Mouse (Mus musculus): ENCODE data around the gene Nsf.

Nsf gene

DNA sequence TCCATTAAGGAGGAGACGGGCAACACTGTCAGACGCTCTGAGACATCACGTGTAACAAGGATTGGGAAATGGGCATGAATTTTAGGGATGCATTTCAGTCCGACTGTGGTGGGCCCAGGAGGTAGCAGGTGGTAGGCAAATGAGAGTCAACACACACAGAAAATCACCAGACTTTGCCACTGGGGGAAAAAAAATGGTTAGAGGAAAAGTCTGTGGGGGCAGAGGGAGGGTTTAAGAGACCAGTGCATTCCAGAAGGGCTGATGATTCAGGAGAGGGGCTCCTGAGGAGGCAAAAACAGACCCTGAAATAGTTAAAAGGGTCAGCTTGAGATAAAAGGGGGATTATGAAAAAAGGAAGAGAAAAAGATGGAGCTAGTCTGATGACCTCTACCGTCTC lies 1.2 kb downstream of the Nsf start:
- in situ Hi-C loops (cut with MboI; ENCODE audit: low pct_unique_long_range_greater_than_20kb in 1 of 2, low sequenced_read_pairs in 2 of 2, unreplicated experiment in 1 of 2) = no loop called here

DNA sequence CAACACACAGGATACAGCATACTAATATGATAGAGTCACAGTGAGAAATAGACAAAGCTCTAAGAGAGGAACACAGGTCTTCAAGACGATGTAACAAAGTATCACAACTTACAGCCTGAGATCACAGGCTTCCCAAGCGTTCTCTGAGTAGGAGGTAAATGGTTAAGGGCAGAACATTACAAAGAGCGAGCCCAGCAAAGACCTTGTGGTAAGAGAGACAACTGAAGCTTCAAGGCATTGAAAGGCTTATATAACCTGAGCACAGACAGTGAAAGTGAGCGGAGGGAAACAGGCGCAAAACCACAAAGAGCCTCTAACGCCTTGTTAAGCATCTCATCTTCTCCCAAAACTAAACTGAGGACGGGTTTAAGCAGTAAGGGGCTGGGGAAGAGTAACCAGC lies 2.8 kb downstream of the Nsf start:
- in situ Hi-C loops (cut with MboI; ENCODE audit: low pct_unique_long_range_greater_than_20kb in 1 of 2, low sequenced_read_pairs in 2 of 2, unreplicated experiment in 1 of 2) = no loop called here

DNA sequence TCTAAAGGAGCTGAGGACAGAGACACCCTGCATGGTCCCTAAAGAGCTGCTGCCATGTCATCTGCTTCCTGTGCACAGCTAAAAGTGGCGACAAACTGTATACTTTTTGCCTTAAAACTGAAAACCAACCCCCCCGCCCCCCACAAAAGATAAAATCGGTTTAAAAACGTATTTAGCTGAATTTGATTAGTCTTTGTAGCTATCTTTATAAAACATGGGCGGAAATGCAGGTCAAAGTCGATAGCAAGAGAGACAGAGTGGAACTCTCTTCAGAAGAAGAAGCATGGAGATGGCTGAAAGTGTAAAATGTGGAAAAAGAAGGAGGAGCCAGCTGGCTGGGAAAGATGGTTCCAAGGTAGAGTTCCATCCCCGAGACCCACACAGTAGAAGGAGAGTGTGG lies 4.9 kb downstream of the Nsf start:
- in situ Hi-C loops (cut with MboI; ENCODE audit: low pct_unique_long_range_greater_than_20kb in 1 of 2, low sequenced_read_pairs in 2 of 2, unreplicated experiment in 1 of 2) = no loop called here

DNA sequence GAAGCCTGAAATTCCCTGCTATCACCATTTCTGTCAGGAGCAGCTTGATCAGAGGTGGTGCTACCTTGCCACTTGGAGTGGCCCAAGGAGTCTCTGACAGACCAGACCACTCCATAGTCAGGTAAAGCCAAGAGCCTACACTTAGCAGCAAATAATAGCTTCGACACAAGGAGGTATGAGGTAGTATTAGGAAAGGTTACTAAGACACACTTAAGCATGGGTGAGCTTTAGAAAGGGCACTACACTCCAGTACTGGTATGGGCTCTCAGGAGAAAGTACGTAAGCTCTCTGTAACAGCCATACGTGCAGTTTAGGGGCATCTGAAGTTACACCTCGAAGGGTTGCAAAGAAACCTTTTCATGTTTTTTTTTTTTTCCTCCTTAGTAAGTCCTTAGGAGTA lies 11.1 kb downstream of the Nsf start:
- in situ Hi-C loops (cut with MboI; ENCODE audit: low pct_unique_long_range_greater_than_20kb in 1 of 2, low sequenced_read_pairs in 2 of 2, unreplicated experiment in 1 of 2) = no loop called here

DNA sequence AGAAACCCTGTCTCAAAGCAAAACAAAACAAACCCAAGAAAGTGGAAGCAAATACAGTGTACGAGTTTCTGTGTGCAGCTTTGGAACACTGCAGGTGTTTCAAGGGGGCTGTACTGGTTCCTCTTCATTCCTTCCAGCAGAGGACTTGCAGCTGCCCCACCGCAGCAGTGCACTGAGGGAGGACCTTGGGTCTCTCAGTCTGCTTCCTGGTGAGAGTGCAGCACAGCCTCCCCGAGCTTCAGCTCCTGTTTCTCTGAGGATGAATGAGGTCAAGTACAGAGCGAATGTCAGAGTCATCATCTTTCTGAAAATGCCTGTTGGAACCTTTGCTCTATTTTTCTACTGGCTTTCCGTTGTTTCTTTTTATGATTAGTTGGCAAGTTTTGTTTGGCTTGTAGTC lies 12.5 kb downstream of the Nsf start:
- in situ Hi-C loops (cut with MboI; ENCODE audit: low pct_unique_long_range_greater_than_20kb in 1 of 2, low sequenced_read_pairs in 2 of 2, unreplicated experiment in 1 of 2) = no loop called here

DNA sequence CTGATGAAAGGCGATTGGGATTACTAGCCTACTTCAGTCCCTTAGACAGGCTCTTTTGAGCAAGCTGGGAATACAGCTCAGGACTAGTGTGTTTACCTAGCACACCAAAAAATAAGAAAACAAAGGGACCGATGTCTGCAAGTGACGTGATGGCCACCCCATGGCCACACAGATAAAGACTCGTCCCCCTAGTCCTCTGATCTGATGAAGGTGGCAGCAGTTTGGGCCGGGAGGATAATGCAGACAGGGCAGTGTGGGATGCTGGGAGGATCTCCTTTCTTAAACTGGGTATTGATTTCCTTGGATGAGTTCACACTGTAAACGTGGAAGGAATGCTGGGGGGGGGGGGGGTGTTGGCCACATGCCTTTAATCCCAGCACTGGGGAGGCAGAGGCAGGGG lies 13.0 kb downstream of the Nsf start:
- in situ Hi-C loops (cut with MboI; ENCODE audit: low pct_unique_long_range_greater_than_20kb in 1 of 2, low sequenced_read_pairs in 2 of 2, unreplicated experiment in 1 of 2) = no loop called here

DNA sequence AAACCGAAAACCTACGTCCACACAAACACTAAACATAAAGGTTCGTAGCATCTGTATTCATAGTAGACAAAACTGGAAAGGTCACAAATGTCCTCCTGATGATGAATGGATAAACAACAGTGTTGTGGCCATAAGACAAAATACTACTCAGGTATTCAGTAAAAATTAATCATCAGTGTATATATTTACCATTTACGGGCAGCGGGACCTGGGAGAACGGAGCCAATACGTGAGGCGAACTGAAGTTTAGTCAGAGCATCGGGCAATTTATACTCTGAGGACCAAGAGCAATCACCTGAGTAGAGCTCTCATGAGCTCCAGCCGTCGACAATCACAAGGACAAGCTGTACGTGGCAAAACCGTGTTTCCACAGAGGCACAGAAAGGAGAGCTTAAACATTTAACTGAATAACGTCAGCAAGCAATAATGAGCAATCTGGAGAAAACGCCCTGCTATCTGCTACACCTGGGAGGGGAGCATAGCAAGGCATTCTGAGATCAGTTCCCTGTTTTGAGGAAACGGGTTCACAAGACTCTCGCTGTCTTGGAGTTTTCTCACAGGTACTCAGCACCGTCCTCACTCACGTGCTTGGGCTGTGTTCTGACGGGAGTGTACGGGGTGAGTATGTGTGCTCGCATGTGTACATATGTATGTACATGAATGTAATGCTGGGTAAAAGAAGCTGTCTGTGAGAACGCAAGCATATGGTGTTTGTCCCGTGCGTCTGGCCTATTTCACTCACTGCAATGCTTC lies 15.7 kb downstream of the Nsf start:
- in situ Hi-C loops (cut with MboI; ENCODE audit: low pct_unique_long_range_greater_than_20kb in 1 of 2, low sequenced_read_pairs in 2 of 2, unreplicated experiment in 1 of 2) = no loop called here

DNA sequence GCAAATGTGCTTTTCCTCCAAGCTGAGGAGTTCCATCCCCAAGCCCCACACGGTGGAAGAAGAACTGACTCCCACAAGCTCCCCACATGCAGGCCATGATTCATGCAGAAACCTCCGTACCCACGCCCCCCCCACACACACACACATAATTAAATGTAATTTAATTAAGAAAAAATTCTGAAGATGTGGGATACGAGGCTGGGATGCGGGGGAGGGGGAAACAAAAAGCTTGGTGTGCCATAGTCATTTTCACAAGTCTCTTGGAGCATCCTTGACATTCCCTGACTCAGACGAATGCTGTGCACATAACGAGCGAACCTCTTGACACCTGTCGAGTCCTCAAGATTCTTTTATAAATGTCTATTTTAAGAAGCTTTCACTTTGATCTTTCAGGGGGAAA lies 16.4 kb downstream of the Nsf start:
- in situ Hi-C loops (cut with MboI; ENCODE audit: low pct_unique_long_range_greater_than_20kb in 1 of 2, low sequenced_read_pairs in 2 of 2, unreplicated experiment in 1 of 2) = no loop called here

DNA sequence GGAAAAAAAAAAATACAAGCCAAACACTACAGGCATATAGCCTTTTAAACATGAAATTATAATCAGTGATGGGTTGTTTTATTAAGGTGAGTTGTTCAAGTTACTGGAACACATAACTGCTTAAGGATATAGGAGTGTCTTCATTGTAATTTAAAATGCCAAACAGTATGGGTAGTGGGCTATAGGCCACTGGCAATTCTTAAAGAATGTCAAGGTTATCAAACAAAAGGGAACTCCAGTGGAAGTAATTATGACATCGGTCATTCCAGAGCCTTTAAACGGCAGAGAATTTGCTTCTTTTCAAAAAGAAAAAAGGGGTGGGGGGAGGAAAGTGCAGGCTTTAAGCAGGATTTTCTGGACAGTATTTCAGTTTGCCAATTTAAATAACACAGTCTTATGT lies 18.1 kb downstream of the Nsf start:
- in situ Hi-C loops (cut with MboI; ENCODE audit: low pct_unique_long_range_greater_than_20kb in 1 of 2, low sequenced_read_pairs in 2 of 2, unreplicated experiment in 1 of 2) = no loop called here

DNA sequence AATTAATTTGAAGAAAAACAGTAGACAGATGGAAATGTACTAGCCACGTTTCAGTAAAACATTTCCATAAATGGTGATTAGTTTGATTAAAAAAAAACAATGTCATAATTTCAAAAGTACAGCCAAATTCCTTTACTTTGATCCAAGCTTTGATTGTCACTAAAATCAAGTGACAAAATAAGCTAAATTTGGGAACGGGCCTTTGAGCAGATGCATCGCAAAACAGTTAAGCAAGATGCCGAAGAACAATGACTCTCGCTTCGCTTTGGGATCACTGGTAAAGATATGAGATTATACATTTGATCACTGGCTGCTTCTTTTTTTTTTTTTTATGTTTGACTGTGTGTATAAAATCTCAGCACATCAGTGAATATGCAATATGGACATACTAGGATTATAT lies 20.0 kb downstream of the Nsf start:
- in situ Hi-C loops (cut with MboI; ENCODE audit: low pct_unique_long_range_greater_than_20kb in 1 of 2, low sequenced_read_pairs in 2 of 2, unreplicated experiment in 1 of 2) = no loop called here

DNA sequence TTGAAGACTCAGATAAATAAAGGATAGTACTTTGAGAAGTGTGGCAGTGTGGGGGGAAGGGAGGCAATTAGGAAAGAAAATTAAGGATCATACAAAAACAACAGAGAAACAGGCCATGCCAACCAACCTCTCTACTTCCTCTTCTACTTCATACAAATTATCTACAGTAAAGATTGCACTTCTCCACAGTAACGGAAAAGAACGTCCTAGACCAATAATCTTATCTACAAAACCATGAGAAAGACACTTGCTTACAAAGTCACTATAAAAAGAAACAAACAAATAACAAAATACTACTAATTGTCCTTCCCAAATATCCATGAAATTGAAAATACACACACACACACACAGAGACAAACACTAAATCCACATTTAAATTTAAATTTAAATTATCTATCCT lies 29.9 kb downstream of the Nsf start:
- in situ Hi-C loops (cut with MboI; ENCODE audit: low pct_unique_long_range_greater_than_20kb in 1 of 2, low sequenced_read_pairs in 2 of 2, unreplicated experiment in 1 of 2) = no loop called here

DNA sequence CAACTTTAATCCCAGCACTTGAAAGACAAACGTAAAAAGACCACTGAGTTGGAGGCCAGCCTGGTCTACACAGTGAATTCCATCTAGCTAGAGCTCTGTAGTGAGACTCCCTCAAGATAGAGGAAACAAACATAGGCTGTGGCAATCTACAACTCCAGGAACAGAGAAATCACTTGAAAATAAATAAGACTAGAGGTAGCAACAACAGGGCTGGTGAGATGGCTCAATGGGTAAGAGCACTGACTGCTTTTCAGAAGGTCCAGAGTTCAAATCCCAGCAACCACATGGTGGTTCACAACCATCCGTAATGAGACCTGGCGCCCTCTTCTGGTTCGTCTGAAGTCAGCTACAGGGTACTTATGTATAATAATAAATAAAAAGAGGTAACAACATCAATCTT lies 30.6 kb downstream of the Nsf start:
- in situ Hi-C loops (cut with MboI; ENCODE audit: low pct_unique_long_range_greater_than_20kb in 1 of 2, low sequenced_read_pairs in 2 of 2, unreplicated experiment in 1 of 2) = no loop called here

DNA sequence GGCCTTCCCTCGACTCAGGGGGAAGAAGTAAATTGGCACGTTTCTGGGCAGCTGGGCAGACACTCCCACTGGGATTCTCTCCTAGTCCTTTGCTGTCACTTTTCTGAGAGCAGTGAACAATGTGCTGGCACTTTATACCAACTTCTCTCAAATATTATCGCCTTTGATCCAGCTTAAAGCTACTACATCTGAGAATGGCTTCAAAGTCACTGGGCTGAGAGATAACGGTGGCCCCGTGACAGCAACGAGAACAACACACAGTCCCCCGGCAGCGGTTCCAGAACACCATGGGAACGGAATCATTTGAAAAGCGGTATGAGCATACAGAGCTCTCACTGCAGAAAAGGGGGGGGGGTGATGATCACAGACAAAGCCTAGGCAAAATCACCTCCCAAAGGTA lies 31.0 kb downstream of the Nsf start:
- in situ Hi-C loops (cut with MboI; ENCODE audit: low pct_unique_long_range_greater_than_20kb in 1 of 2, low sequenced_read_pairs in 2 of 2, unreplicated experiment in 1 of 2) = no loop called here

DNA sequence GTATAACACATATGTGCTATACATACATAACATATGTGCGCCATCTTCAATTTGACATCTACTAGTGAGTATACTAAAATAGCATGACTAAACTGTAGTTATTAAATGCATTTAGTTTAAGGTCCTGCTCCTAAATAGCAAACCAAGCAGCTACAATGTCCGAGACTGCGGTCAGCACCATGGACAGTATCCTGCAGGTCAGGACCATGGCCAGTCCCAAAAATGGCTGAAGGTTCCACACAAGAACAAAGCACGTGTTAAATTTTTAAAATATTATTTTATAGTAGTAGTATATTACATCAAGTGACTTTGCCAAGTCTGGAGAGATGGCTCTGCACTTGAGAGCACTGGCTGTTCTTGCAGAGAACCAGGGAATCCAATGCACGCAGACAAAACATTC lies 33.2 kb downstream of the Nsf start:
- in situ Hi-C loops (cut with MboI; ENCODE audit: low pct_unique_long_range_greater_than_20kb in 1 of 2, low sequenced_read_pairs in 2 of 2, unreplicated experiment in 1 of 2) = no loop called here

DNA sequence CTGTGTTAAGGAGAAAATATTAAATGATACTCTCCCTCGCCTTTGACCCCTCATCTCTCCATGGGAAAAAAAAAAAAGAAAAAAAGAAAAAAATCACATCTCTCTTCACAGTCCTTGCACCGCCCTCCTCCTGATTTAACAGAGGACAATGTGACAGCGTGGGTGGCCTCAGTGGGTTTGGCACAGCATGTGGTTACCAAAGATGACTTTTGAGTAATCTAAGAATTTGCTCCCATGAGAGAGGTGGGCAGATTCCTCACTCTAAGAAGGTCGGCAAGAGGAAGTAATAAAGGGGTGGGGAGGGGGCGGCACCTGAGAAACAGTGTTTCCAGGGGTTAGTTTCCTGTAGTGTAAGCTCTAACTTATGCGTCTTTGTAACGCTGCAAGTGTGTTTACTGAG lies 37.0 kb downstream of the Nsf start:
- in situ Hi-C loops (cut with MboI; ENCODE audit: low pct_unique_long_range_greater_than_20kb in 1 of 2, low sequenced_read_pairs in 2 of 2, unreplicated experiment in 1 of 2) = no loop called here

DNA sequence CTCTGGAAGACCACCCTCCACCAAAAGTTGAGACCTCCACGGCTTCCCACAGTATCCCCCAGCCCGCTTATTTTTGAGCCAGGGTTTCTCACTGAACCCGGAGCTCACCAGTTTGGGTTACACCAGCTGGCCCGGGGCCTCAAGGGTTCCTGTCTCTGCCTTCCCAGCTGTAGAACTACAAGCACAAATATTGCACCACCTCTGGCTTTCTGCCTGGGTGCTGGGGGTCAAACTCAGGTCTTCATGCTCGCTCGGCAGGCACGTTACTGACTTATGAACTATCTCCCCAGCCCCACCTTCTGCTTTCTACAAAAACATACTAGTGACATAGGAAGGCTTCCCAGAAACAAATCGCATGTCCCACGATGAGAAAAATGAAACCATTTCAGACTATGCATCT lies 38.2 kb downstream of the Nsf start:
- in situ Hi-C loops (cut with MboI; ENCODE audit: low pct_unique_long_range_greater_than_20kb in 1 of 2, low sequenced_read_pairs in 2 of 2, unreplicated experiment in 1 of 2) = no loop called here

DNA sequence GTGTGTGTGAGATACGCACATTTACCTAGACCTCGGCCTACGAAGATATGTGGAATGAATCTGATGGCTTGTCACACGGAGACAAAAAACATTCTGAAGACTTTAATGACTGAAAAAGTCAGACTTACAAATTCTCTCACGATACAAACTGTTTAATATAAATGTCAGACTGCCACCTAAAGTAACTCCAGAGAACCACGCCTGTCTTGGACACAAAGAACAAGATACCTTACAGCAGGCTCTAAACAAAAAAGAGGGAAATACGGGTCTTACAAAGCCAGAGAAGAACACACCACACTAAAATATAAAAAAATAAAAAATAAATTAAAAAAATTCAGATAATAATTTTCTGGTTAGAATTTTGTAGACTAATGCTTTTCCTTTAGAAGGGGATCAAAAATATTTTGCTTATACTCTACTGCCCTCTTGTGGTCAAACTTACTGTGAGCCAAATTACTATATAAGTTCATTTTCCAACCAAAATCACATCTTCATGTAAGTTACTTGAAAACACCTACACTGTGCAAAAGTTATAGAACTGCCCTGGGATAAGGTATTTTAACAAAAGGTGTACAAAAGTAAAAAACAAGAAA lies 42.8 kb downstream of the Nsf start:
- in situ Hi-C loops (cut with MboI; ENCODE audit: low pct_unique_long_range_greater_than_20kb in 1 of 2, low sequenced_read_pairs in 2 of 2, unreplicated experiment in 1 of 2) = loop anchor here (5.0 kb wide), 1 partner anchor 149 kb away; no protein-coding TSS in a partner anchor

DNA sequence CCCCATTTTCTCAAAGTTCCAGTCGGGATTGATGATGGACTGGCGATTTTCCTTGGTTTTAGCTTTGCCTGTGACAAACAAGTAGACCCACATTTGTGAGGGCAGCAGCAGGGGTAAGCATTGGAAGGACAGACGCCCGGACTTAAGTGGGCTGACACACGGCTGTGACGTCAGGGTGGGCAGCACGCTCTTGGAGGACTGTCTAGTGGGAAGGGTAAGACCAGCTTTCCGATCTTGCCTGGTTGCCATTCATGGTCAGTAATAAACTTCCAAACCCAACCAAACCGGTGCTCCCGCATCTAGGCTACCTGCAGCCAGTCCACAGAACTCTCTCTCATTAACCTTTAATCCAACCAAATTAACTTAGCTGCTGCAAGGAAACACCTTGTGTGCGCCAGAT lies 43.3 kb downstream of the Nsf start:
- in situ Hi-C loops (cut with MboI; ENCODE audit: low pct_unique_long_range_greater_than_20kb in 1 of 2, low sequenced_read_pairs in 2 of 2, unreplicated experiment in 1 of 2) = loop anchor here (5.0 kb wide), 1 partner anchor 148 kb away; no protein-coding TSS in a partner anchor

DNA sequence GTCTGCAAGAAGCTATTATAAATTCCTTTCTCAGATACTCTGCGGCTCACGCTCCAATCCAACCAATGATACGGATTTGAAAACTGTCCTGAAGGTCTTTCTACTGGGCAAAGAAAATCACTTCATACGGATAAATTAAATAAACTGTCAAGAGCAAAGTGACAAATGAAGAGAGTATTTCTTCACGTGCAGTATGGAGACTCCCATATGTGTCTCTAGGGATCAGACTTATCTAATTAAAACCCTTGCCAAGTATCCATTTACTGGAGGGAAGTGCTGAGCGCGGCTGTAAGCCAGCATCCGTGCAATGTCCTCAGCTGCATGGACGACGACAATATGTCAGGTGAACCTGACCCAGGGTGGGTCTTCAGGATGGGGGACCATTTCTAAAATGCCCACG lies 44.0 kb downstream of the Nsf start:
- in situ Hi-C loops (cut with MboI; ENCODE audit: low pct_unique_long_range_greater_than_20kb in 1 of 2, low sequenced_read_pairs in 2 of 2, unreplicated experiment in 1 of 2) = loop anchor here (5.0 kb wide), 1 partner anchor 148 kb away; no protein-coding TSS in a partner anchor

DNA sequence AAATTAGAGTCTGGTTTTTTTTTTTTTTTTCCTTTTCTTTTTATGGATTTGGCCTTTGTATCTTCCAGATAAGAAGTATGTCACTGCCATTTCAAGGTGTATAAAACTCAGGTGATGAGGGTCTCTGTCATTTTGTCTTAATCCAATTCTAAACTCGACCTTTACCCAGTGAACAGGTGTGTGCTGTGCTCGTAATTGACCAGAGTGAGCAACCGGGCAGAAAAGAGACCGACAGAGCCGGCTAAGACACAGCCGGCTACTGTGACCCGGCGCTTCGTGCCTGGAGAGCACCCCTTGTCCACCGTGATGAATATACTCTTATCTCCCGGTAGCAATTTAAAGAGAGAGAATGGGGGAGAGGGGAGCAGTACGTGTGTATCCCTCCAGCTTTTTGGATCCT lies 44.5 kb downstream of the Nsf start:
- in situ Hi-C loops (cut with MboI; ENCODE audit: low pct_unique_long_range_greater_than_20kb in 1 of 2, low sequenced_read_pairs in 2 of 2, unreplicated experiment in 1 of 2) = no loop called here
